Mouse (Mus musculus) liver, postnatal 0 days (tissue): ENCODE results near the gene Dglucy.

ENCODE experiments used
- CTCF ChIP-seq: sonication (generic); IDR thresholded peaks from 2 replicates; pipeline ENCODE4 v1.5.1; 2016; ENCODE audit warnings: antibody characterized with exemption, low read depth
- EP300 ChIP-seq: IDR thresholded peaks from 2 replicates; pipeline ENCODE4 v1.6.1; 2016; ENCODE audit warnings: antibody characterized with exemption, low read depth, mild to moderate bottlenecking

- TF ChIP-seq EP300 = no peak
- no peak for TF ChIP-seq CTCF
Observed at GRCm38 (mm10) chr12:100944921-100945336, 166.1 kb downstream of the Dglucy start.
